Mouse (Mus musculus): ENCODE measurements at regions not wholly inside any gene's neighbourhood (a gene's known extent, or its start where the extent isn't known, plus 50 kb on each side); places are given as distances from the start of the nearest gene placed in this dataset.

DNA sequence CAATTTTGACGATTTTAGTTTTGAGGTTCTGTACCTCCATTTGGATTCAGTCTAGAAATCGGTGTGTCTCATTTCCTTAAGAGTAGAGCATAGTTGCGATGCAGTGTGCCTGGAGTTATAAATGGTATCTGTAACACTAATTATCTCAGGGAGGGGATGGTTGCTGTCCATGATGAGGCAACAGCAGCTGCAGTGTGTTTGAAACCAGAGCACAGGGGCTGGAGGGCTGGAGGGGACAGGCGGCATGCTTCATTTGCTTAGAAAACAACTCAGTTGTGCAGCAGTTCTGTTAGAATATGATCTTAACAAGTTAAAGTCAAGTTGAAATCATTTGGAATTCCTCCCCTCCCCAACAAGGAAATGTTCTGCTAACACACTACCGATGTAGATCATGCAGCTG lies 69.3 kb upstream of the Lrig3 start:
- DNase-seq, result peak in 1 of 2 experiments; percentile 25

DNA sequence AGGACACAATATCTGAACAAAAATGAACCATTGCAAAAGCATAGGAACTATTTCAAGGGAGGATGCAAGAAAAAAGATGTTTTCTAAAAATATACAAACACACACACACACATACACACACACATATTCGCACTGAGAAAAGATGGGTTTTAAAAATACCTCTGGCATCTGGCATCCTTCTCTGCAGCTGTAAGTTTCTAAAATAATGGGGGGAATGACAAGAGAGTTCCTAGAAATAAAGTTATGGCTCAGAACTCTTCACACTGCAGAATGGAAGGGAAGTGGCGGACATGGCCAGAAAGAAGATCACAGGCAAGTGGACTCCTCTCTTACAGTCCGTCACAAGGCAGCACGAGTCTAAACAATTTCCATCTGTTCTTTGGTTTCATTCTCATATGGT lies 66.5 kb upstream of the Lrig3 start:
- DNase-seq, result no peak

DNA sequence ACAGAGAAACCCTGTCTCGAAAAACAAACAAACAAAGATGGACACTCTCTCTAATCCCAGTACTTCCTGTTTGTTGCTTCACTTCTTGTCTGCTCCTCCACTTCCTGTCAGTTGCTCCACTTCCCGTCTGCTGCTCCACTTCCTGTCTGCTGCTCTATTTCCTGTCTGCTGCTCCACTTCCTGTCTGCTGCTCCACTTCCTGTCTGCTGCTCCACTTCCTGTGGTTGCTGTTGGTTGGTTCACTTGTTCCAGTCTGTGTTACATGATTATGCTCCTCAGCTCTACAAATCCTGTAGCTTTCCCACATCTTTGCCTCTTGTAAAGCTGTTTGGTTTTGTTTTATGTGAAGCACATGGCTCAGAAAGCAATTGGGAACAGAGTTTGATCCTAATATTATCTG lies 65.4 kb upstream of the Lrig3 start:
- no peak for DNase-seq

DNA sequence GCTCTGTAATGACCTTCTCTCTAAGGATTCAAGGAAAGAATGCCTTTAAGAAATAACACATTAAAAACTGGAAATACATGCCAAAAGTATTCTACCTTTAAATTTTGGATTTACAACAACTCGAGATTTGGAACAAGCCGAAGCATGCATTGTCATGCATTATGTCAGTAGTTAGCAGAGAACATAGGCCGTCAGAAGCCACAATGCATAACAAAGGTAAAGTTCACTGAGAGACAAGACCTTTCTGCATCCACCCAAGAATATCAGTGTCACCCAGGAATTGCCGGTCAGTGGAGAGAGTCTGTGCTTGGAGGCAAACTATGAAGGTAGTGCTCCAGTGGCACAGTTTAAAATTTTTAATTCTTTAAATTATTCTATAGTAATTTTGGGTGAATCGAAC lies 63.3 kb upstream of the Lrig3 start:
- DNase-seq, result no peak

DNA sequence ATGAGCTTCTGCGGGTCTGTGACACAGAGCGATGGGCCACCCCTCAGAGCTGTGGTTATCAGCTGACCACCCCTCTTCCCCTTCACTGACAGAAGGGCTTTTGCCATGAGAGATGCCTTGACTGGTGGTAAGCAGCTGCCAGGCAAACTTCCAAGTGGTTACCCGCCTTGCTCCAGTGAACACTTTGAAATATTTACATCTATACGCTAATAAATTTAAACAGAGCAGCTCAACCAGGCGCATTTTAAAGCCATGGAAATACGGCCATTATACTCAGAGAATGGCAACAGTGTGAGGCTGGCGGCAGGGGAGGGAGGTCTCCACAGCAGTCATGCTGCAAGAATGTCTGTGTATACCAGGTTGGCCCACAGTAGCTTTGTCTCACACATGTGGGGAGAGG lies 53.8 kb upstream of the Lrig3 start:
- DNase-seq, result peak in 1 of 2 experiments; percentile 14

Data from kidney, postnatal 4 days (tissue).